Mouse (Mus musculus): ENCODE results near the gene Adamtsl4. TPM values are rescaled to one million over a fixed set of nuclear protein-coding genes. Genes with fewer than 3 reads are reported as not detected.

The Adamtsl4 gene
- polyA plus RNA-seq (2015; fragmentation: Nextera tagmentation; extraction: Ambion mirVana), result 4.0 and 6.3 TPM in 2 replicates

GRCm38 (mm10) chr3:95687524-95688421, at the start of gene Adamtsl4:
Gene Adamtsl4 (minus strand): TSS chr3:95687917.
- Histone ChIP-seq H3K4me2 (peak within 1 kb of the TSS; percentile 95), H3K36me3 (no peaks in the 10 kb centered on the region), H3K9ac (peak within 1 kb of the TSS; percentile 55), H3K27me3 (no peaks in the 10 kb centered on the region), H3K4me3 (replicated peaks) (peak within 1 kb of the TSS; percentile 51), H3K9me3 (replicated peaks) (no peaks in the 10 kb centered on the region), H3K4me1 (peaks cover 66% of the 10 kb centered on the region), H3K27ac (peak within 1 kb of the TSS; percentile 92)
- 2% methylated on average over 50 of the region's 50 CpGs for WGBS
- peak; percentile 76 for ATAC-seq (replicated peaks; ENCODE audit: low FRiP score)

GRCm38 (mm10) chr3:95735071-95735670, 47.5 kb upstream of the Adamtsl4 start:
- no peak overlapping the region for H3K9ac ChIP-seq
- H3K4me3 ChIP-seq (replicated peaks), result no peak overlapping the region
- H3K9me3 ChIP-seq (replicated peaks), result no peaks in the 10 kb centered on the region
- 84% methylated on average over 12 of the region's 12 CpGs for WGBS
- peaks cover 43% of the 10 kb centered on the region for H3K36me3 ChIP-seq
- no peaks in the 10 kb centered on the region for H3K27me3 ChIP-seq
- no peak overlapping the region for H3K27ac ChIP-seq
- H3K4me1 ChIP-seq, result peaks cover 64% of the 10 kb centered on the region
- ATAC-seq (replicated peaks; ENCODE audit: low FRiP score), result no peak
- no peak overlapping the region for H3K4me2 ChIP-seq

GRCm38 (mm10) chr3:95734092-95734702, 46.5 kb upstream of the Adamtsl4 start:
- Histone ChIP-seq H3K27ac (no peak overlapping the region), H3K27me3 (no peaks in the 10 kb centered on the region), H3K4me2 (no peak overlapping the region), H3K9ac (no peak overlapping the region), H3K36me3 (peaks cover 36% of the 10 kb centered on the region), H3K4me3 (replicated peaks) (no peak overlapping the region), H3K4me1 (peaks cover 54% of the 10 kb centered on the region), H3K9me3 (replicated peaks) (no peaks in the 10 kb centered on the region)
- WGBS, result 81% methylated on average over 13 of the region's 13 CpGs
- no peak for ATAC-seq (replicated peaks; ENCODE audit: low FRiP score)

- H3K36me3 ChIP-seq, result peaks cover 36% of the 10 kb centered on the region
- H3K27ac ChIP-seq, result no peak overlapping the region
- 77% methylated on average over 11 of the region's 11 CpGs for WGBS
- no peak for ATAC-seq (replicated peaks; ENCODE audit: low FRiP score)
- H3K9ac ChIP-seq, result no peak overlapping the region
- H3K4me3 ChIP-seq (replicated peaks), result no peak overlapping the region
- no peak overlapping the region for H3K4me2 ChIP-seq
- no peaks in the 10 kb centered on the region for H3K27me3 ChIP-seq
- H3K9me3 ChIP-seq (replicated peaks), result no peaks in the 10 kb centered on the region
- peaks cover 43% of the 10 kb centered on the region for H3K4me1 ChIP-seq
These were observed 45.2 kb upstream of the Adamtsl4 start for GRCm38 (mm10) chr3:95732744-95733521.

- H3K36me3 ChIP-seq, result peaks cover 34% of the 10 kb centered on the region
- no peak overlapping the region for H3K27ac ChIP-seq
- no peaks in the 10 kb centered on the region for H3K9me3 ChIP-seq (replicated peaks)
- H3K9ac ChIP-seq, result no peak overlapping the region
- peaks cover 36% of the 10 kb centered on the region for H3K4me1 ChIP-seq
- ATAC-seq (replicated peaks; ENCODE audit: low FRiP score), result no peak
- 92% methylated on average over 9 of the region's 9 CpGs for WGBS
- H3K27me3 ChIP-seq, result no peaks in the 10 kb centered on the region
- H3K4me3 ChIP-seq (replicated peaks), result no peak overlapping the region
- H3K4me2 ChIP-seq, result no peak overlapping the region
These were observed 44.6 kb upstream of the Adamtsl4 start for GRCm38 (mm10) chr3:95732297-95732696.

GRCm38 (mm10) chr3:95731802-95732201, 44.1 kb upstream of the Adamtsl4 start:
- Histone ChIP-seq H3K4me1 (peaks cover 31% of the 10 kb centered on the region), H3K9ac (no peak overlapping the region), H3K36me3 (peaks cover 30% of the 10 kb centered on the region), H3K4me2 (no peak overlapping the region), H3K4me3 (replicated peaks) (no peak overlapping the region), H3K27ac (no peak overlapping the region), H3K27me3 (no peaks in the 10 kb centered on the region), H3K9me3 (replicated peaks) (no peaks in the 10 kb centered on the region)
- ATAC-seq (replicated peaks; ENCODE audit: low FRiP score), result no peak
- 84% methylated on average over 4 of the region's 4 CpGs for WGBS

- ATAC-seq (replicated peaks; ENCODE audit: low FRiP score), result peak; percentile 49; the same call in 1 of the 2 replicates
- H3K27ac ChIP-seq, result no peak overlapping the region
- H3K9ac ChIP-seq, result no peak overlapping the region
- WGBS, result 76% methylated on average over 7 of the region's 7 CpGs
- H3K9me3 ChIP-seq (replicated peaks), result no peaks in the 10 kb centered on the region
- H3K4me1 ChIP-seq, result peaks cover 18% of the 10 kb centered on the region
- H3K4me2 ChIP-seq, result no peak overlapping the region
- H3K4me3 ChIP-seq (replicated peaks), result no peak overlapping the region
- peaks cover 19% of the 10 kb centered on the region for H3K36me3 ChIP-seq
- no peaks in the 10 kb centered on the region for H3K27me3 ChIP-seq
These were observed 42.7 kb upstream of the Adamtsl4 start for GRCm38 (mm10) chr3:95730431-95730830.

- 87% methylated on average over 2 of the region's 2 CpGs for WGBS
- Histone ChIP-seq H3K4me1 (peaks cover 9% of the 10 kb centered on the region), H3K4me3 (replicated peaks) (no peak overlapping the region), H3K36me3 (peaks cover 5% of the 10 kb centered on the region; the same call in 1 of the 2 replicates), H3K27me3 (no peaks in the 10 kb centered on the region), H3K9me3 (replicated peaks) (no peaks in the 10 kb centered on the region), H3K9ac (no peak overlapping the region), H3K4me2 (no peak overlapping the region), H3K27ac (no peak overlapping the region)
- ATAC-seq (replicated peaks; ENCODE audit: low FRiP score), result no peak
These were observed 41.2 kb upstream of the Adamtsl4 start for GRCm38 (mm10) chr3:95728906-95729305.

GRCm38 (mm10) chr3:95726696-95727358, 39.1 kb upstream of the Adamtsl4 start:
- Histone ChIP-seq H3K4me2 (no peak overlapping the region), H3K9ac (no peak overlapping the region), H3K27ac (no peak overlapping the region), H3K9me3 (replicated peaks) (no peaks in the 10 kb centered on the region), H3K36me3 (no peaks in the 10 kb centered on the region), H3K4me3 (replicated peaks) (no peak overlapping the region), H3K4me1 (no peaks in the 10 kb centered on the region), H3K27me3 (no peaks in the 10 kb centered on the region)
- no peak for ATAC-seq (replicated peaks; ENCODE audit: low FRiP score)
- WGBS, result 64% methylated on average over 7 of the region's 7 CpGs

GRCm38 (mm10) chr3:95725863-95726262, 38.1 kb upstream of the Adamtsl4 start:
- 86% methylated on average over 7 of the region's 7 CpGs for WGBS
- H3K27me3 ChIP-seq, result no peaks in the 10 kb centered on the region
- ATAC-seq (replicated peaks; ENCODE audit: low FRiP score), result no peak
- H3K4me2 ChIP-seq, result no peak overlapping the region
- H3K4me3 ChIP-seq (replicated peaks), result no peak overlapping the region
- no peaks in the 10 kb centered on the region for H3K9me3 ChIP-seq (replicated peaks)
- H3K9ac ChIP-seq, result no peak overlapping the region
- H3K27ac ChIP-seq, result no peak overlapping the region
- no peaks in the 10 kb centered on the region for H3K4me1 ChIP-seq
- no peaks in the 10 kb centered on the region for H3K36me3 ChIP-seq

- Histone ChIP-seq H3K27ac (0 out of 2 replicates have a peak overlapping the region, but pooled peaks have one; percentile 9), H3K36me3 (no peaks in the 10 kb centered on the region), H3K9ac (no peak overlapping the region), H3K4me1 (no peaks in the 10 kb centered on the region), H3K27me3 (no peaks in the 10 kb centered on the region), H3K4me3 (replicated peaks) (no peak overlapping the region), H3K9me3 (replicated peaks) (no peaks in the 10 kb centered on the region), H3K4me2 (no peak overlapping the region)
- WGBS, result 59% methylated on average over 3 of the region's 3 CpGs
- ATAC-seq (replicated peaks; ENCODE audit: low FRiP score), result no peak
These were observed 34.7 kb upstream of the Adamtsl4 start for GRCm38 (mm10) chr3:95722386-95722785.
